23 mouse cellular contexts compared by ENCODE assay signal in genomic region chr7:120055479-120055878, GRCm38 (mm10). TPM values are rescaled to one million over a fixed set of nuclear protein-coding genes. Genes with fewer than 3 reads are reported as not detected.
DNase-seq lines count a peak whose midpoint lies in the region; ATAC-seq and TF ChIP-seq lines count a peak whose summit lies in the region.
"Had no signal": no experiment of that assay in that cellular context is flagged by ENCODE, and none has a peak within 500 bp of the region (broad histone marks: within the 10 kb centered on the region; RNA-seq: fewer than 3 reads in every experiment).

No protein-coding gene starts in this region.

- H3K4me3 ChIP-seq in heart, embryonic 11.5 days (ENCODE audit: low read depth, low read length): no peak overlapping the region
- H3K4me3 ChIP-seq in layer of hippocampus, adult 2 months: no peak overlapping the region
- H3K4me3 ChIP-seq: embryonic facial prominence, embryonic 12.5 days; hindbrain, embryonic 15.5 days; midbrain, embryonic 13.5 days; myocyte; neural tube, embryonic 15.5 days had no signal

- TF ChIP-seq CTCF in layer of hippocampus, adult 2 months (conservative IDR thresholded peaks at IDR 0.05): peak; percentile 78

- 71% methylated on average over 3 of the region's 3 CpGs for WGBS in heart, embryonic 11.5 days (ENCODE audit: insufficient replicate concordance)

- H3K27ac ChIP-seq in heart, embryonic 11.5 days (ENCODE audit: low read depth, low read length): no peak overlapping the region
- H3K27ac ChIP-seq in layer of hippocampus, adult 2 months: no peak overlapping the region
- H3K27ac ChIP-seq: embryonic facial prominence, embryonic 12.5 days; hindbrain, embryonic 15.5 days; midbrain, embryonic 13.5 days; neural tube, embryonic 15.5 days had no signal

- H3K27me3 ChIP-seq in heart, embryonic 11.5 days (ENCODE audit: control insufficient read depth, insufficient read depth, low read length): no peaks in the 10 kb centered on the region
- H3K27me3 ChIP-seq: embryonic facial prominence, embryonic 12.5 days; hindbrain, embryonic 15.5 days; midbrain, embryonic 13.5 days; neural tube, embryonic 15.5 days had no signal

- peak; percentile 8 for DNase-seq in adrenal gland, adult 2 months
- no peak for DNase-seq in adrenal gland, adult 8-10 months
- peak; percentile 6 to 22 for DNase-seq in heart, adult 18-20 months
- DNase-seq in layer of hippocampus, adult 2 months (ENCODE audit: low spot score in 2 of 2): peak in 1 of 2 experiments; percentile 22
- DNase-seq in layer of hippocampus, postnatal 10 days (ENCODE audit: low spot score in 2 of 2): no peak
- peak; percentile 3 for DNase-seq in adrenal gland, postnatal 25 days
- DNase-seq: cerebellum, adult 11 months; gastrocnemius, postnatal 25 days; kidney, adult 2 months; kidney, postnatal 25 days; left cerebral cortex, postnatal 4 days; lung, embryonic 14.5 days; thymus, postnatal 4 days had no signal

- no peaks in the 10 kb centered on the region for H3K36me3 ChIP-seq in heart, embryonic 11.5 days (ENCODE audit: control insufficient read depth, insufficient read depth, low read length)
- H3K36me3 ChIP-seq: embryonic facial prominence, embryonic 12.5 days; hindbrain, embryonic 15.5 days; midbrain, embryonic 13.5 days; neural tube, embryonic 15.5 days had no signal

- H3K4me2 ChIP-seq in heart, embryonic 11.5 days: no peak overlapping the region
- H3K4me2 ChIP-seq: embryonic facial prominence, embryonic 12.5 days; hindbrain, embryonic 15.5 days; lung, embryonic 14.5 days; midbrain, embryonic 13.5 days; neural tube, embryonic 15.5 days had no signal

- no peak for ATAC-seq in heart, embryonic 11.5 days (replicated peaks; ENCODE audit: insufficient number of reproducible peaks, low FRiP score, low TSS enrichment)
- no peak for ATAC-seq in erythroblast, adult 5-6 weeks (replicated peaks; ENCODE audit: low FRiP score, poor library complexity, severe bottlenecking)
- ATAC-seq: midbrain, embryonic 13.5 days had no signal

- no peak overlapping the region for H3K9ac ChIP-seq in heart, embryonic 11.5 days (ENCODE audit: low read depth, low read length)
- H3K9ac ChIP-seq: embryonic facial prominence, embryonic 12.5 days; hindbrain, embryonic 15.5 days; lung, embryonic 14.5 days; midbrain, embryonic 13.5 days; neural tube, embryonic 15.5 days had no signal

- H3K4me1 ChIP-seq in heart, embryonic 11.5 days (ENCODE audit: control insufficient read depth, insufficient read depth, low read length): peaks cover 8% of the 10 kb centered on the region; the same call in 1 of the 2 replicates
- H3K4me1 ChIP-seq: embryonic facial prominence, embryonic 12.5 days; hindbrain, embryonic 15.5 days; midbrain, embryonic 13.5 days; neural tube, embryonic 15.5 days had no signal

- no peaks in the 10 kb centered on the region for H3K9me3 ChIP-seq in heart, embryonic 11.5 days (replicated peaks; ENCODE audit: control insufficient read depth, low read length)
- H3K9me3 ChIP-seq: embryonic facial prominence, embryonic 12.5 days; hindbrain, embryonic 15.5 days; midbrain, embryonic 13.5 days; neural tube, embryonic 15.5 days had no signal

RNA-seq across cellular contexts. Expression of gene Dnah3, which starts 39.6 kb away (rescaled TPM):
- total RNA-seq in adrenal gland, adult 2 months (2021): under 1 TPM; 0.12 to 0.14 TPM
- not detected in 2 replicates for polyA plus RNA-seq in adrenal gland, adult 2 months (2012; rRNA removed)
- total RNA-seq in adrenal gland, adult 8-10 months (2022): under 1 TPM in 3 of 4 experiments, not detected in 1; 0.06 to 0.11 (median 0.06) TPM
- under 1 TPM in 1 of 2 experiments, not detected in 1; 0.51 TPM for total RNA-seq in heart, adult 18-20 months (2021)
- not detected in 2 replicates for polyA plus RNA-seq in heart, embryonic 11.5 days (2014; fragmentation: Nextera tagmentation; extraction: Ambion mirVana)
- total RNA-seq in layer of hippocampus, adult 2 months (2021): under 1 TPM; 0.12 to 0.59 TPM
- under 1 TPM; 0.37 to 0.42 TPM for total RNA-seq in layer of hippocampus, postnatal 10 days (2021)
- not detected in 2 replicates for total RNA-seq in adrenal gland, postnatal 25 days (2021)
- total RNA-seq in erythroblast, adult 5-6 weeks (2015; ENCODE audit: low replicate concordance): not detected in 2 replicates
- not detected in 2 replicates for total RNA-seq in erythroblast, adult 5-6 weeks (2017; ENCODE audit: low replicate concordance)
- total RNA-seq: common myeloid progenitor, adult 5-6 weeks; liver, adult 2 months; MEL had no signal
- polyA plus RNA-seq: embryonic facial prominence, embryonic 12.5 days; liver, adult 2 months; lung, embryonic 14.5 days; neural tube, embryonic 15.5 days had no signal

RNA-seq across cellular contexts. Expression of gene Tmem159, which starts 46.7 kb away (rescaled TPM):
- total RNA-seq in adrenal gland, adult 2 months (2021): 100 to 1,000 TPM; 111 to 120 TPM
- polyA plus RNA-seq in adrenal gland, adult 2 months (2012; rRNA removed): 67.0 and 96.3 TPM in 2 replicates
- total RNA-seq in adrenal gland, adult 8-10 months (2022): 100 to 1,000 TPM in 3 of 4 experiments, 10 to 100 TPM in 1; 95.7 to 156 (median 129) TPM
- total RNA-seq in heart, adult 18-20 months (2021): 10 to 100 TPM; 25.9 to 26.0 TPM
- polyA plus RNA-seq in heart, embryonic 11.5 days (2014; fragmentation: Nextera tagmentation; extraction: Ambion mirVana): 17.2 and 18.8 TPM in 2 replicates
- 10 to 100 TPM; 11.3 to 11.7 TPM for total RNA-seq in layer of hippocampus, adult 2 months (2021)
- 10 to 100 TPM; 16.8 to 17.4 TPM for total RNA-seq in layer of hippocampus, postnatal 10 days (2021)
- 80.3 and 83.9 TPM in 2 replicates for total RNA-seq in adrenal gland, postnatal 25 days (2021)
- total RNA-seq in erythroblast, adult 5-6 weeks (2015; ENCODE audit: low replicate concordance): 0.84 and 1.7 TPM in 2 replicates
- 1.2 TPM in 1 of 2 replicates, not detected in the other for total RNA-seq in erythroblast, adult 5-6 weeks (2017; ENCODE audit: low replicate concordance)
- total RNA-seq: MEL had no signal

Comparison
In these comparisons a context has a peak if more than half of its experiments do, and no peak if none do; other contexts are left out.
1. DNase-seq: peak in adrenal gland, adult 2 months (single experiment), heart, adult 18-20 months (2 of 2) and adrenal gland, postnatal 25 days (single experiment); none in adrenal gland, adult 8-10 months (single experiment) and layer of hippocampus, postnatal 10 days (0 of 2).
2. RNA of gene Tmem159, which starts 46.7 kb away (total RNA-seq): 95.7 to 156 TPM in adrenal gland, adult 8-10 months, 111 to 120 TPM in adrenal gland, adult 2 months, 80.3 to 83.9 TPM in adrenal gland, postnatal 25 days, 25.9 to 26.0 TPM in heart, adult 18-20 months, 16.8 to 17.4 TPM in layer of hippocampus, postnatal 10 days and 11.3 to 11.7 TPM in layer of hippocampus, adult 2 months; 0.84 to 1.7 TPM in erythroblast, adult 5-6 weeks; every median in the first group is over 4 times any median in the second.